Mouse (Mus musculus) liver, adult 2 months (tissue): ENCODE results near the gene Zfp64.

Experiments
- CTCF ChIP-seq: fragments of 200-500 bp; IDR thresholded peaks from 2 replicates; pipeline ENCODE4 v1.5.1; 2011; ENCODE audit warnings: low read depth, low read length, control low read depth
- POLR2A ChIP-seq: fragments of 200-500 bp; IDR thresholded peaks from 2 replicates; pipeline ENCODE4 v1.6.1; 2011; ENCODE audit warnings: low read length, control low read depth; ENCODE audit not compliant: insufficient read depth; ENCODE audit errors: extremely low read depth

GRCm38 (mm10) chr2:168874498-168874897 lies 80.9 kb downstream of the Zfp64 start:
- TF ChIP-seq CTCF (no peak), POLR2A (no peak)
